Mouse (Mus musculus): ENCODE measurements around the gene Calm2.
A peak's percentile ranks its signal among the peaks of the same experiment; 100 is the strongest.

The Calm2 gene

GRCm38 (mm10) chr17:87403462-87403861 is 43.3 kb downstream of the Calm2 start:
- DNase-seq (ENCODE audit: low read depth in 1 of 2, low spot score in 2 of 2): no peak

DNA sequence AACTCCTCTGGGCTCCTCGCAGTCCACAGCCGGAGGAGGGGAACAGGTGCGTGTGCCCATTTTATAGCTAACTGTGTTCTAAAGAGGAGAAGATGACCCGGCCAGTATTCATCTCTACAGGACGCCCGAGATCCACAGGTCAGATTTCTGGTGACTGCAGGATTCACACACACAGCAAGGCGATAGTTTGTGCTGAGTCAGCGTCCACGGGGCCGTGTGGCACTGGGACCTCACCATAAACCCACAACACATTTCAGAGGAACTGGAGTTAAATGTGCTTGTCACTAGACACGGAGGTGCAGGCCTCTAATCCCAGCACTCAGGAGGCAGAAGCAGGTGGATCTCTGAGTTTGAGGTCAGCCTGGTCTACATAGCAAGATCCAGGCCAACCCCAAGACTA is 44.3 kb downstream of the Calm2 start:
- DNase-seq (ENCODE audit: low read depth in 1 of 2, low spot score in 2 of 2): no peak

DNA sequence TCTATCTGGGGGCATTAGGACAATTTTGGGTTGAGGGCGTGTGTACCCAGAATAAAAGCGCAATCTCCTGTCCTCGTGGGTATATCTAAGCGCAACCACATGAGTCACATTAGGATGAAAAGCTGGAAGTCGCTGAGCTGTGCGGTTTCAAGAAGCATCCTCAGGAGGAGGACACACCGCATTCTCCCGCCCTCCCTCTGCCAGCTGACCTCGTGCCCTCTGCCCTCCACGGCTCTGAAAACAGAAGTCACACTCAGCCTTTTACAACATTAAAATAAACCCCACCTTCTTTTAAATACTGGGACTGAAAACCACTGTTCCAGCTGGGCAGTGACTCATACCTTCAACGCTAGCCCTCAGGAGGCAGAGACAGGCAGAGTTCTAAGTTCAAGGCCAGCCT is 49.6 kb downstream of the Calm2 start:
- DNase-seq (ENCODE audit: low read depth in 1 of 2, low spot score in 2 of 2): peak; percentile 38 to 45

- no peak for DNase-seq (ENCODE audit: low read depth in 1 of 2, low spot score in 2 of 2)
Measured at GRCm38 (mm10) chr17:87391242-87391641, 55.5 kb downstream of the Calm2 start.

GRCm38 (mm10) chr17:87387068-87387467 is 59.7 kb downstream of the Calm2 start:
- no peak for DNase-seq (ENCODE audit: low read depth in 1 of 2, low spot score in 2 of 2)

GRCm38 (mm10) chr17:87385835-87386234 is 60.9 kb downstream of the Calm2 start:
- no peak for DNase-seq (ENCODE audit: low read depth in 1 of 2, low spot score in 2 of 2)

All from monocyte, adult 2 months (primary cell).